Mouse (Mus musculus) cerebellum, adult 11 months (tissue): Measurements from ENCODE around the gene Adgrl3.

Experiments used
- DNase-seq: peaks from one replicate; pipeline ENCODE4 v3.0.0; 2022

The Adgrl3 gene

DNA sequence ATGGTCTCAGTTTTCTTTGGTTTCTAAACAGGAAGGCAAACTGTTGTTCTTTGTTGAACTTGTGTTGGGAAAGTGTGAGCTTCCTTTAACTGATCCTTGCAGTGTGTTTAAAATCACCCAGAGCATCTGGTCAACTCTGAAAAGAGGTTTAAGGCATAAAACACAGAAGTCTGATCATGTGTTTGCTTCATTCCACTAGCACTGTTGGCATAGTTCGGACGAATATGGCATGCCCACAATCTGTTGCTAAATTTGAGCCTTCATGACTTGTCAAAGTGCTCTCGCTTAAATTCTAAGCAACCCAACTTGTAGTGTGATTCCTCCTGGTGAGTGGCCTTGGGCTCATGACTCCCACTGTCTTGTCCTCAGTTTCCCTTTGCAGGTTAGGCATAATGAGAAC is 249.8 kb downstream of the Adgrl3 start:
- DNase-seq, result no peak

- DNase-seq, result no peak
Measured at GRCm38 (mm10) chr5:81275346-81276047, 255.6 kb downstream of the Adgrl3 start.

GRCm38 (mm10) chr5:81279246-81279645 is 259.3 kb downstream of the Adgrl3 start:
- no peak for DNase-seq

- DNase-seq, result no peak
Measured at GRCm38 (mm10) chr5:81285643-81286042, 265.7 kb downstream of the Adgrl3 start.

GRCm38 (mm10) chr5:81301874-81302273 is 281.9 kb downstream of the Adgrl3 start:
- DNase-seq, result no peak

GRCm38 (mm10) chr5:81317406-81318112 is 297.6 kb downstream of the Adgrl3 start:
- DNase-seq, result no peak

DNA sequence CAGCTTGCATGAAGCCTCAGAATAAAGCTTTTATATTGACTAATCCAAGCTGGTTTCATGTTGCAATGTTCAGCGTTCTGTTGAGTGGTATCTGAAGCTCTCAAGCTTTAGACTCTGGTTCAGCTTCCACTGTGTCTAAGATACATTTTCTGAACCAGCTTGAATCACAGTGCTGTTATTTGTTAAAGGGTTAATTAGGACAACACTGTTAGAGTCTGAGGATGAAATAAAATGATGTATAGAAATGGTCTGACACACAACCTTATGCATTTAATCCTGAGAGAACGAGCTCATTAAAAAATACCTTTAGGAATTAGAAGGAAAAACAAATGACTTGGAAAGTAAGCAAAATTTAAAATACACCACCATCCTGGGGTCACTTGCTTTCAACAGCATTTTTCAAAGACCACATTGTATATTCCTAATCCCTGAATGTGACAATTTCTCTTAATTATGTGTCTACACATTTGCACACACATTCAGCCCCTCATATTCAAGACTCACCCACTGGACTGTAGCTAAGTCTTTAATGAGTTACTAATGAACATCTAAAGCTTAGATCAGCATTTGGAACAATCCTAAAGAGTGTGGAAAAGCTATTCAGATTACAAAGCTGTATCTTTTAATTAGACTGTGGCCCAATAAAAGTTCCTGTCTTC is 301.5 kb downstream of the Adgrl3 start:
- DNase-seq, result no peak

DNA sequence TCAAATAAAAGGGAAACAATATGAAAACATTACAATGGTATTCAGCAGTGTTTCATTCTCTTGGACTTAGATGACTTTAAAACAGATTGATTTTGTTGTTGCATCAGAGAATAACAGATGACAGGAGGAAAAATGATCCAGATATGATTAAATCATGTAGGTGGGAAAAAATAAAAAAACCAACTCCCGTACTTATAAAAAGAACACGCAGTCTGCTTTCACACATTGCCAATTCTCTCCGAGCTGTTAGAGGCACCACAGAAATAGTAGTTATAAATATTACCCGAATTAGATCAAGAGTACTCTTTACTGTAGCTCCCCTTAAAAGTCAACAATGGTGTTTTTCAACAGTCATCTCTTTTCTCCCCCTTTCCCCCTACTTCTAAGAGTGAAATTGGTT is 302.1 kb downstream of the Adgrl3 start:
- DNase-seq, result no peak

DNA sequence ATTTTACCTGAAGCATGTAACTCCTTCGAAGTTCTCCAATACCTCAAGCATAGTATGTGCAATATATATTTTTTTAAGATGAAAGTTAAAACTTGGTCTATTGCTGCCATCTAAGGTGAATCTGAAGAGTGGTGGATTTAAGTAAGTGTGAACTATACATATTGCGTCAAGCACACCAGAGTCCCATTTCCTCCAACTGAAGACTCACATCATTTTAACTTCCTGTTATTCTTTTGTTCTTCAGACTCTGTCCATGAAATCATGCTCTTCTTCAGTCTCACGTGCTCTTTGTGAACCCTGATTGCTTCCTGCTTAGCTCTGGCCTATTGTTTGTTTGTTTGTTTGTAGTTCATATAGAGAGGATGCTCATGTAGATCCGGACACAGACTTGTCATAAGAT is 307.0 kb downstream of the Adgrl3 start:
- DNase-seq, result no peak

- no peak for DNase-seq
Measured at GRCm38 (mm10) chr5:81327392-81327791, 307.5 kb downstream of the Adgrl3 start.

- no peak for DNase-seq
Measured at GRCm38 (mm10) chr5:81329571-81329971, 309.6 kb downstream of the Adgrl3 start.

DNA sequence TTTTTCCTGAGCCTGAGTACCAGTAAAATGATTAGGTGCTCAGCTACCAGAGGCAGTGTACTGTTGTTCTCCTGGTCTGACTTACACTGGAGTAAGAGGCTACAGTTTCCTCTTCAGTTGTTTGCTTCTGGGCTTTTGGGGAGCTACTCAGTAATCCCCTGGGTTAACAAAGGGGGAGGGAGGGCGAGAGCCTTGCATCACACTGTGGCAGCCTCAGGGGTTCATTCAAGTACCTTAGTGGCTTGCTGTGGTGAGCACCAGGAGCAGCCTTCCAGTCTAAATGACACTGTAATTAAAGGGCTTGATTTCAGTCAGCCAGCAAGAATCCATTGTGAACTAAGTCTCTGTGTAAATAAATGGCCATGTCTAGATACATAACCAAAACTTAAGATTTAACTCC is 324.4 kb downstream of the Adgrl3 start:
- no peak for DNase-seq

- DNase-seq, result no peak
Measured at GRCm38 (mm10) chr5:81345096-81345435, 325.1 kb downstream of the Adgrl3 start.

DNA sequence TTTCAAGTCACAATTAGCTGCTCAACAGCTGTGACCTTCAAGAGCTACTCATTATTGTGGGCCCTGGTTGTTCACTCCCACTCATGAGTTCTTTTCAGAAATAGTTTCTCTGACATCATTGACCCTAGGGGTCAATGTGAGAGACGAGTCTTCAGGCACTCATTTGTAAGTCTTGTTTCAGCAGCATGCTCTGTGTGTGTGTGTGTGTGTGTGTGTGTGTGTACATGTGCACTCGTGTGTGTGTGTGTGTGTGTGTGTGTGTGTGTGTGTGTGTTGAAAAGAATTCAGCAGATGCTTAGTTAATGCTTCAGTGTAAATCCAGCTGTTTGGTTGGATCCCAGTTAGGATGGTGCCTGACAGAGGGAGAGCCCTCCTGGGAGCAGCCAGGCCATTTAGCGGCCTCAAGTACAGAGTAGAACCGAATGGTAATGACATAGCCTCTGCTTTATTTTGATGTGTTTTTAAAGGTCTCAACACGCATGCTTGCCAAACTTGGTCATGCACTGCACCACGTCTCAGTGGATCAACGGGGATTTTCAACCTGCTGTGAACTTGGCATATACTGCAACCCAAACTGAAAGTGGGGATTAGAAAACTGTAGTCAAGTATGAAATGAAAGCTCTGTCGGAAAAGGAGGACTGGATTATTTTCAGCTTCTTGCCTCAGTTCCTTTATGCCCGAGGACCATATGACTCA is 325.6 kb downstream of the Adgrl3 start:
- no peak for DNase-seq

DNA sequence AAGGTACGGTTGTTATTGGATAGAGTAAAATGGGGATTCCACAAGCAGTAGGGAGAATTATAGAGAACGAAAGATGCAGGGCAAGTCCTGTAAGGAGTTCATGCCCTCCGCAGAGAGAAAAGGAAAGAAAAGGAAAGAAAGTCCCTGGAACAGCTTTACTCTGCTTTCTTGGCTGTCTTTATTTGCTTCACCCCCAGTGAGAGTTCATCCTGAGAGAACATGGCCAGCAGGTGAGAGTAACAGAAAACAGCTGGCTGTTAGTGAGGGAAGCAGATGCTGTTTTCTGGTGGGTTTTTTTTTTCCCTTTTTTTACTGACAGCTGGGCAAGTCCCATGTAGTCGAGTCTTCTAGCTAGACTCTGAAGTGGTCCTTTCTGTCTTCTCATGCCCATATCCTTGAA is 327.6 kb downstream of the Adgrl3 start:
- no peak for DNase-seq

- DNase-seq, result no peak
Measured at GRCm38 (mm10) chr5:81359560-81359959, 339.6 kb downstream of the Adgrl3 start.

DNA sequence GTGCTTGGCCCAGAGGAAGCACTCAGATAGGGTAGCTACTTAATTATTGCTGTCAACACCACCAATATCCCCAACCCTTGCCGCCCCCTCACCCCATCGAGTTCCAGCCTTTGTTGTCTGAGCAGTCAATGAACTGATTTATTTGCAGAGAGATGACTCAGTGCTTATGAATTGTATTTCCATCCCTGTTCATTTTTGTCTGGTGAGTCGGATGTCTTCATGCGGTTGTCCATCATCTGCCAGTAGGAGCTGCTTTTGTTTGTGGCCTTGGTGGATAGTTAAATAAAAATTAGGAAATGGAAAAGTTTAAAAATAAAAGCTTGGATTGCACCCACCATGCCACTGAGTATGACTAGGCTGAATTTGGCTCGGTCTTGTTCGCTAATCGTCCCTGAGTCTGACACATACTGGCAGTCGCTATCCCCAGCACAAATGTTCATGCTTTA is 344.3 kb downstream of the Adgrl3 start:
- no peak for DNase-seq

DNA sequence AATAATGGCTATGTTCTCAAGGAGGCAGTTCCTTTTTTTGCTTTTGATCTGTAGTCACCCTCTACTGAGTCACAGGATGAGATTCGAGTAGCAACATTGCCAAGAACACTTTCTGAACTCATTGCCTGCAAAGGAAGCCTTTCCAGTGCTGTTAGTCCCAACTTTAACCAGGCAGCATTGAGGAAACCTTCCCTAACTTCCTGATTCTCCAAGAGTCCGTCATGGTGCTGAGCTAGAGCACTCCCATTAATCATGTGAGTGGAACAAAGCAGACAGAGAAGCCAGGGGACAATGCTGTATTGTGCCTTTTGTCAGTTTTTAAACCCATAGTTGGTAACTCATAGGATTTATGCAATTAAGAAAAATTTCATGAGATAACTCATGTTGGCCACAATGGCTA is 345.3 kb downstream of the Adgrl3 start:
- no peak for DNase-seq

- DNase-seq, result no peak
Measured at GRCm38 (mm10) chr5:81370126-81370850, 350.4 kb downstream of the Adgrl3 start.

DNA sequence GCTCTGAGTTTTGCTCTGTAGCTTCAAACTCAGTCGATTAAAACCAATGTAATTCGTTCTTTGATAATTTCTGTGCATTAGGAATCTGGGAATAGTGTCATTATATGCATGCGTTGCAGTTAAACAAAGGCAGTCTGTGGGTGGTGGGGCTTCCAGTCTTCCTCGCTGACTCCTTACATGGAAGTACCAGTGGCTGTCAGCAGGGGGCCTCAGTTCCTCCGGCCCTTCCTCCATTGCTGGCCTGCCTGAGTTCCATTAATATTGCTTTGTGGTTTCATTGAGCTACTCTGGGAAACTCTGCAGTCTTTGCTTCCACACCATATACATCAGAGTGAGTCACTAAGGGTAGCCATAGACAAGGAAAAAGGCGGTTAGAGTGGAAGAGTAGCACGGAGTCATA is 356.1 kb downstream of the Adgrl3 start:
- no peak for DNase-seq

- no peak for DNase-seq
Measured at GRCm38 (mm10) chr5:81405582-81406143, 385.7 kb downstream of the Adgrl3 start.

DNA sequence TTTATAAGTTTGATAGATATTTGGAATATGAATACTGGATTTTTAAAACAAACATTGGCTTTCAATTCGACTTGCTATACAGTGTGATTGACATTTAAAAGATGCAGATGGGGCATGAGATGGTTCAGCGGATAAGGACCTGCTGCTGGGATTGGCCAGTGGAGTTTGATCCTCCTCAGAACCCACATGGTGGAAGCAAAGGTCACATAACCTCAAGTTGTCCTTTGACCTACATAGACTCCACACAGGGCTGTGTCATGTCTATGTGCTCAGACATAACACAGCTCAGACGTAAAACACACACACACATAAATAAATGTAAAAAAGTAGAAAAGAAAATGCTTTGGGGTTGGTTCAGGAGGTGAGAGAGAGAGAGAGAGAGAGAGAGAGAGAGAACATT is 397.4 kb downstream of the Adgrl3 start:
- DNase-seq, result no peak

GRCm38 (mm10) chr5:81427393-81427792 is 407.5 kb downstream of the Adgrl3 start:
- DNase-seq, result no peak
